Mouse (Mus musculus) lung, postnatal 0 days (tissue): Measurements from ENCODE around the gene Msi2. TPM values are rescaled to one million over a fixed set of nuclear protein-coding genes. Genes with fewer than 3 reads are reported as not detected.
A peak's percentile ranks its signal among the peaks of the same experiment; 100 is the strongest.

Experiments
- ATAC-seq: fragments of 200-750 bp; cut with Nextera tagmentation; 2 replicates; pipeline ENCODE4 v1.8.0; 2017; ENCODE audit warnings: moderate library complexity
- DNase-seq: peaks from one replicate; pipeline ENCODE4 v3.0.0-alpha.2; 2016; ENCODE audit warnings: low spot score
- H3K27ac ChIP-seq: fragments of 300-500 bp; sonication (generic); 2 replicates; pipeline ENCODE4 v1.5.1; 2014; ENCODE audit warnings: antibody characterized with exemption, mild to moderate bottlenecking, low read length, mixed read lengths
- H3K27me3 ChIP-seq: fragments of 300-500 bp; sonication (generic); replicated peaks from 2 replicates; pipeline ENCODE4 v1.6.1; 2014; ENCODE audit warnings: low read length, mixed read lengths; ENCODE audit not compliant: insufficient read depth
- H3K36me3 ChIP-seq: fragments of 300-500 bp; sonication (generic); 2 replicates; pipeline ENCODE4 v1.6.1; 2014; ENCODE audit warnings: low read length, mixed read lengths; ENCODE audit not compliant: insufficient read depth
- H3K4me1 ChIP-seq: fragments of 300-500 bp; sonication (generic); 2 replicates; pipeline ENCODE4 v1.6.1; 2014; ENCODE audit warnings: antibody characterized with exemption, low read depth, low read length, mixed read lengths; ENCODE audit not compliant: insufficient read depth
- H3K4me2 ChIP-seq: fragments of 300-500 bp; sonication (generic); replicated peaks from 2 replicates; pipeline ENCODE4 v1.6.1; 2014; ENCODE audit warnings: low read depth, mild to moderate bottlenecking, low read length, moderate library complexity, mixed read lengths
- H3K4me3 ChIP-seq: fragments of 300-500 bp; sonication (generic); 2 replicates; pipeline ENCODE4 v1.5.1; 2014; ENCODE audit warnings: low read depth, low read length
- H3K9ac ChIP-seq: fragments of 300-500 bp; sonication (generic); replicated peaks from 2 replicates; pipeline ENCODE4 v1.6.1; 2014; ENCODE audit warnings: low read depth, mild to moderate bottlenecking
- H3K9me3 ChIP-seq: fragments of 300-500 bp; sonication (generic); 2 replicates; pipeline ENCODE4 v1.6.1; 2016; ENCODE audit warnings: low read length, mixed read lengths
- CTCF ChIP-seq: IDR thresholded peaks from 2 replicates; pipeline ENCODE4 v1.5.1; 2016; ENCODE audit warnings: antibody characterized with exemption, mild to moderate bottlenecking
- EP300 ChIP-seq: IDR thresholded peaks from 2 replicates; pipeline ENCODE4 v1.6.1; 2016; ENCODE audit warnings: antibody characterized with exemption, mild to moderate bottlenecking, control low read depth
- WGBS: fragments of 180-500 bp; shearing (Covaris S2); extraction: QIAGEN DNeasy Blood & Tissue Kit; methylation state at CpG from one replicate; pipeline ENCODE4 v1.1.7; 2014; 5-methylcytosine and 5-hydroxymethylcytosine counted together
- polyA plus RNA-seq: library from polyadenylated mRNA; unstranded; fragments of >200 nt; fragmentation: Nextera tagmentation; extraction: Ambion mirVana; gene quantifications from 2 replicates; pipeline ENCODE4 v1.2.1, GENCODE M21; 2015

Msi2 gene
- polyA plus RNA-seq, 1 experiment from 2014 or later = 12.6 TPM

DNA sequence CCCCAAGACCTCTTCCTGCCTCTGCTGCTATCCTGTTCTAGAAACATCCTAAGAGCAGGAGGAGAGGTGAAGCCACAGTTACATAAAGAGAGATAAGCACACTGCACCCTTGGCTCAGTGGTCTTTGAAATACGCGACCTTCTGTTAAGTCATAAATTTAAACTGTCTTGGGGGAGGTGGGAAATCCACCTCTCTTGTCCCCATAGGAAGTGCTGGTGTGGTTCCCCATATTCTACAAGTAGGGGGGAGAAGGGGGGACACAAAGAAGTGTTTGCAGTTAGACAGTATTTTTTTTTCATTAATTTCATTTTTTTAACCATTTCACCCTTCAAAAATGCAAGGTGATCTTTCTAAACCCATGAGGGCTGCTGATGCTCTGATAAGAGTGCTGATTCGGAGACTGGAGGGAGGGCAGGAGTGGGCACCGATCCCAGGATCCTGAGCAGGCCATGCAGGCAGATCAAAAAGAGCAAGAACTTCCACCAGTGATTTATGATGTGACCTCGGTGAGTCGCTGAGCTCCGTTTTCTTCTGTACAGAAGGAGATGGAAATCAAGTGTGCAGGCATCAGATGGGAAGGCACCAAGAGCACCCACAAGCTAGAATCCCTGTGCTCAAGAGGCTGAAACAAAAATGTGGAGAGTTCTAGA, 115.7 kb downstream of the Msi2 start:
- no peak overlapping the region for H3K4me3 ChIP-seq
- no peak for DNase-seq
- no peak overlapping the region for H3K4me2 ChIP-seq
- no peak overlapping the region for H3K27ac ChIP-seq
- ATAC-seq = no peak
- H3K9me3 ChIP-seq = no peaks in the 10 kb centered on the region
- H3K27me3 ChIP-seq = no peaks in the 10 kb centered on the region
- WGBS = 60% methylated on average over 7 of the region's 7 CpGs
- TF ChIP-seq CTCF (no peak), EP300 (no peak)
- H3K4me1 ChIP-seq = no peaks in the 10 kb centered on the region; the same call in 1 of the 2 replicates
- no peaks in the 10 kb centered on the region; the same call in 1 of the 2 replicates for H3K36me3 ChIP-seq
- H3K9ac ChIP-seq = no peak overlapping the region

DNA sequence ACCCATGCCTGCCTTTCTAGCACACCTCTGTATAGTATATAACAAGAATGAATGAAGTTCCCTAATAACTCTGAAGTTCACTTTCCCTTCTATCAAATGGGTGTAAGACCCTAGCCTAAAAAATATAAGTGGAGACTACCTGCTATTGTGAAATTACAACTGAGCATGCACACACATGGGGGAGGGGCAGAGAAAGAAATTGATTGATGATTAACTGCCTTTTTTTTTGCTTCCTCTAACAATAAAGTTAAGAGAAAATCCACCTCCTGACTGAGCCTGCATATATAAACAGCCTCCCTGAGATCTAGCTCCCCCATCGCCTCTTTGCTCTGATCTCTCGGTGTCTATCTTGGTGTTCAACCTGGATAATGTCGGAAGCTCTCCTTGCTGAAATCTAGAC, 118.1 kb downstream of the Msi2 start:
- H3K36me3 ChIP-seq = no peaks in the 10 kb centered on the region; the same call in 1 of the 2 replicates
- no peak overlapping the region for H3K4me2 ChIP-seq
- H3K9ac ChIP-seq = no peak overlapping the region
- DNase-seq (no peak), ATAC-seq (no peak)
- H3K4me1 ChIP-seq = 0 out of 2 replicates have a peak, but pooled peaks cover 4% of the 10 kb centered on the region
- TF ChIP-seq EP300 = no peak
- TF ChIP-seq CTCF = no peak
- WGBS = 94% methylated on average over 3 of the region's 3 CpGs
- no peak overlapping the region for H3K4me3 ChIP-seq
- no peak overlapping the region for H3K27ac ChIP-seq
- H3K27me3 ChIP-seq = no peaks in the 10 kb centered on the region
- H3K9me3 ChIP-seq = no peaks in the 10 kb centered on the region

DNA sequence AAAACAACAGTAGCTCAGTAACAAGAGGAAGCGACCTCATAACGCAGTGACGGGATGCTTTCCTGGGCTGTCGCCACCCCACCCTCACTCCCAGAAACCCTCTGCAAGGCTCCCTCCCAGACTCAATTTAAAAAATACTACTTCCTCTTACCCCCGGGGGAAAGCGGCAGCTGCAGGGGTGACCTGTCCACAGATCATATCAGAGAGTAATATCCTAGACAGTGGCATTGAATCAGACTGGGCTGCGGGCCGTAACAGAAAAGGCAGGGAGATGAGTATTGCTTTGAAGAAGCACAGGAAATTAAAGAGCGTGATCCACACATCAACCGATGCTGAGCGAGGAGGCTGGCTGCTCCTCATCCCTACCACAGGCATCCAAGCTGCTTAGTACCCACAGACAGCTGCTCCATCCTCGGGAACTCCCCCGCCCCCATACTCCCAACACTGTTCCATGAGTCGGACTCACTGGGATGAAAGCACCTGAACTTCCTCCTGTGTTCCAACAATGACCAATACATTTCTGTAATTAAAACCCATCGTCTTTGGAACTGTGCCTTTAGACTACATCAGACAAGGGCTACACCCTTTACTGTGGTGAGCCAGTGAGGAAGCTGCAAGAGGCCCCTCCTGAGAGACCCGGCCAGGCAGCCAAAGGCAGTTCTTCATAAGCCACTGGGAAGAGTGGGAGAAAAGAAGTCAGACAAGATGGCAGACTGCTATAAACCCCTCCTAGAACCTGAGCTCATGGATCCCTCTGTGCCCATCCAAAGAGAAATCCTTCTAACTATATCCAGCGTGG, 118.8 kb downstream of the Msi2 start:
- no peak for TF ChIP-seq CTCF
- TF ChIP-seq EP300 = no peak; the same call in 1 of the 2 replicates
- Histone ChIP-seq H3K4me3 (no peak overlapping the region), H3K9ac (no peak overlapping the region), H3K9me3 (no peaks in the 10 kb centered on the region), H3K4me2 (no peak overlapping the region; the same call in 1 of the 2 replicates), H3K27me3 (no peaks in the 10 kb centered on the region), H3K36me3 (no peaks in the 10 kb centered on the region; the same call in 1 of the 2 replicates), H3K27ac (0 out of 2 replicates have a peak overlapping the region, but pooled peaks have one; percentile 26), H3K4me1 (0 out of 2 replicates have a peak, but pooled peaks cover 4% of the 10 kb centered on the region)
- peak; percentile 71 for ATAC-seq
- 54% methylated on average over 17 of the region's 17 CpGs for WGBS
- DNase-seq = peak; percentile 44

GRCm38 (mm10) chr11:88598848-88599175, 119.5 kb downstream of the Msi2 start:
- Histone ChIP-seq H3K36me3 (no peaks in the 10 kb centered on the region; the same call in 1 of the 2 replicates), H3K4me1 (0 out of 2 replicates have a peak, but pooled peaks cover 4% of the 10 kb centered on the region), H3K9ac (no peak overlapping the region), H3K27me3 (no peaks in the 10 kb centered on the region), H3K27ac (peak overlapping the region; percentile 40), H3K4me2 (no peak overlapping the region), H3K9me3 (no peaks in the 10 kb centered on the region), H3K4me3 (no peak overlapping the region)
- ATAC-seq (no peak), DNase-seq (no peak)
- TF ChIP-seq EP300 = no peak
- TF ChIP-seq CTCF = no peak
- 62% methylated on average over 3 of the region's 3 CpGs for WGBS

DNA sequence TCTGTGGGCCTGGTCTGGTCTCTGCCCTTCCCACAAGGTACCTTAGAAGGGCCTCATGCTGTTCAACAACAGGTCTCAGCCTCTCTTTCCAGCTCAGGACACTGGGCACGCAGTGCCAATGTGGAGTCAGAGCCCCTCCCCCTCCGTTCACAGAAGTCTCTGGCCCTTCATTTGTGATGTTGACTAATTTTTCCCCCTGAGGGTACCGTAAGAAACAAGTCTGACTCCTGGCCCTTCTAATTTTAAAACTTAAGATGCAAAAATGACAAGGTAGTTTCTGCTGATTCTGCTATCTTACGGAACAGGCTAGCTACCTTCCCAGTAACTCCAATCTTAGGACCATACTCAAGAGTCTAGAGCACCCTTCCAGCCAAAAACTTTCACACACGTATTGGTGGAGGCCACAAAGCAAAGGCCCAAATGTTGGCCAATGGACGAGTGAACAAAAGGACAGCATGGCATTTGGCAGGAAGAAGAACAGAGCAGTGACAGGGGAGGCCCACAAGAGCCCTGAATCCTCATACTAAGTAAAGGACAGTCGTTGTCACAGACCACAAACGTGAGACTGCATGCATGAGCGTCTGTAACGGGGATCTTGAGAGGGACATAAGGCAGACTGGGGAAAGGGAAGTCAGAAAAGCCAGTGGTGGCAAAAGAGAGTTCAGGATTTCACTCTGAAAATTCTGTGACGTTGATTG, 120.0 kb downstream of the Msi2 start:
- Histone ChIP-seq H3K4me1 (0 out of 2 replicates have a peak, but pooled peaks cover 4% of the 10 kb centered on the region), H3K27me3 (no peaks in the 10 kb centered on the region), H3K9ac (no peak overlapping the region), H3K4me2 (no peak overlapping the region), H3K9me3 (no peaks in the 10 kb centered on the region), H3K4me3 (no peak overlapping the region), H3K27ac (peak overlapping the region; percentile 40), H3K36me3 (no peaks in the 10 kb centered on the region; the same call in 1 of the 2 replicates)
- ATAC-seq = no peak
- TF ChIP-seq EP300 (no peak), CTCF (no peak)
- 66% methylated on average over 11 of the region's 11 CpGs for WGBS
- DNase-seq = no peak

- no peak overlapping the region for H3K9ac ChIP-seq
- H3K4me1 ChIP-seq = peaks cover 11% of the 10 kb centered on the region
- no peaks in the 10 kb centered on the region for H3K9me3 ChIP-seq
- H3K27ac ChIP-seq = no peak overlapping the region
- no peak overlapping the region for H3K4me2 ChIP-seq
- H3K4me3 ChIP-seq = no peak overlapping the region
- DNase-seq (no peak), ATAC-seq (peak; percentile 47; the same call in 1 of the 2 replicates)
- no peaks in the 10 kb centered on the region for H3K27me3 ChIP-seq
- 39% methylated on average over 4 of the region's 4 CpGs for WGBS
- no peak for TF ChIP-seq CTCF
- TF ChIP-seq EP300 = no peak
- H3K36me3 ChIP-seq = no peaks in the 10 kb centered on the region
These were observed 122.7 kb downstream of the Msi2 start for GRCm38 (mm10) chr11:88595616-88596015.
